Mouse (Mus musculus): Measurements from ENCODE around the gene Cic.

The Cic gene

DNA sequence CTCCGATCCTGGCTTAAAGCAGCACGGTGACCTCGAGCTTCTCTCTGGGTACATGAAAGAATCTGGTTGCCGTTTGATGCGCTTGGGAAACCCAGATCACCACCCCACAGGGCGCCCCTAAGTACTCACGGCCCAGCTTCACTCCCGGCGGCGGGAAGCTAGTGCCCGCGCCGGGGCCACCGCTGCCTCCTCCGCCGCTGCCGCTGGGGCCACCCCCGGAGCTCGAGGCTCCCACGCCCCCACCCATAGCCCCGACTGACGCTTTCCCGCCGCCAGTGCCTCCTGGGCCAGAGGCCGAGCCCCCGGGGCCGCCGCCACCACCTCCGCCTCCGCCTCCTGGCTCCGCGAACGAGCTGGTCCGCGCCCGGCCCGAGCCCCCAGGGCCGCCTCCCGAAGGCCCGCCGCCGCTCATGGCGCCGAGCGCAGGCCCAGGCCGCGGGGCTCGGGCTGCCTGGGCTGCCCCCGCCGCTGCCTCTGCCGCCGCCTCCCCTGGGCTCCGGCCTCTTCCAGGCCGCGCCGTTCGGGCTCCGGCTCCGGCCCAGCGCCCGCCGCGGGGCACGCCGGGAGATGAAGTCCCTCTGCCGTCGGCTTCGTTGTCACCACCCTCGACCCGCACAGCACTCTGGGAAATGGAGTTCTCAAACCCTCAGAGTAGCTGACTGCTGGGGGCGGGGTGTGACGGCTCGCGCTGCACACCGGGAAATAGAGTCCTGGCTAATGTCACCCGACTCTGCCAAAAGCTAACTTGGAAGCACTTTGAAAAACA lies 30.1 kb upstream of the Cic start, which contains the start of gene Gsk3a:
Gsk3a (minus strand) TSS at position 603 of the 766 bp plus-strand sequence.
- ChIA-PET CTCF (interaction anchor here (0.6 to 2.1 kb wide), 20 partner anchors 9 to 150 kb away, joined by 3 to 17 read pairs (median 4); partner anchors contain the start of genes Megf8 (in 2 of the 4), Cic (in 1 of the 4) and Pafah1b3 (in 1 of the 4)), POLR2A (interaction anchor here (0.6 to 10.7 kb wide), 58 partner anchors 8 to 517 kb away, joined by 3 to 160 read pairs (median 7); partner anchors contain the start of genes Cic (in 3 of the 4), Dedd2 (in 3 of the 4), Megf8 (in 3 of the 4) and Zfp526 (in 3 of the 4))

DNA sequence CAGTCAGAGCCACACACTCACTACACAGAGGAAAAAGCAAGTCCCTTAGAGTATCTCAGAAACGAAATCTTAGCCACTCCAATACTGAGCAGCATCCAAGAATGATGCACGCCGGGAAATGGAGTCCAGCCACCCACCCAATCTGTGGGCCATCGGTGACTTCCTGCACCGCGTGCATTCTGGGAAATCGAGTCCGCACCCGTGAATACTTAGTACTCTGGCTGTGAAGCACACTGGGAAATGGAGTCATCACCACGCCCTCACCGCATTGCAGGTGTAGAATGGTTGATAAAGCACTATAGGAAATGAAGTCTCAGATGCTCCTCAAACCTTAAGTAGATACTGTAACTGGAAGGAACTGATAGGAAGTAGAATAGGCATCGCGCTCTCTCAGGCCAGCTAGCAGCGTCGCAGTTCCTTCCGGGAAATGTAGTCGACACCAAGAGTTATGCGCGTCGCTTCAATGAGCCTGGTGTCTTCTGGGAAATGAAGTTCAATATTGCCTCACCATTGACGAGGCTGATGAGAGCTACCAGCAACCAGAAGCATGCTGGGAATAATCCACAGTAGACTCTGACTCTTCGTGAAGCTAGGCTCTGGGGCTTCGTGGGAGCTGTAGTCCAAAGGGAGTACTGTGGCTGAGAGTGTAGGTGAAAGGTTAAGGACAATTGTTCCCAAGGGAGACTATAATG lies 29.3 kb upstream of the Cic start:
- ChIA-PET POLR2A (interaction anchor here (0.5 to 10.7 kb wide), 70 partner anchors 9 to 517 kb away, joined by 3 to 160 read pairs (median 5); partner anchors contain the start of genes Cic (in 3 of the 4), Dedd2 (in 3 of the 4), Megf8 (in 3 of the 4) and Rabac1 (in 3 of the 4)), CTCF (interaction anchor here (0.6 to 2.1 kb wide), 24 partner anchors 10 to 518 kb away, joined by 3 to 17 read pairs (median 4); partner anchors contain the start of genes Megf8 (in 3 of the 4), Cic (in 1 of the 4), Pafah1b3 (in 1 of the 4) and Zfp526 (in 1 of the 4))

DNA sequence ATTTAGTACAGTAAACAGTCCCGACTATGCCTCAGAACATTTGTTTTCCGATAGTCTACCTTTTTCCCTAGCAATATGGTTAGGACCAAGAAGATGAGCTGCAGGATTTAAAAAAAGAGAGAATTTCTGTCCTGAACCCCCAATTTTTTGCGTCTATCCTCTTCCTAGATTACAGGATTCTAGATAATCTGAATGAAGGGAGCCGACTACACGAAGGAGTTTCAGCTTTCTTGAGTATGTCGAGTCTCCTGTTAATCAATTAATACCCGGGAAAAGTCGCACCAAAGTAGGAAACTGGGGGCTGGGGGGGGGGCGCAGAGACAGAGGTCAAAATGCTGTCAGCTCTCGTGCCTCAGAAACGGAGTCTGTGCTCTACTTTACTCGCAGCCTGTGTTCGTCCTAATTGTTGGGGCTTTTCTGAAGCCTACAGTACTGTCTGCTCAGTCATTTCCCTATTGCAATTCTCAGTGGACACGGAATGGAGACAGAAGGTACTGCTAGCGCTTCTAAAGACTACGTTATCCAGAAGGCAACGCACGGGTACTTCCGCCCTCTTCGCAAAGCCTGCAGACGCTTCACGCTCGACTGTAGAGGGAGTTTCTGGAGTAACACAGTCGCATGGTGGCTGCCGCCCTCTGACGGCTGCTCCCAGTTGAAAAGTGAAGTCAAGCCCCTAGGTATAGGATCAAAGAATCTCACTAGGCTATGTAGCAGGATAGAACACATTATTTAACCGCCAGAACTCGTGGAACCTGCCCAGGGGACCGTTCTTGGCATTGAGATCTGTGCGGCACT lies 28.5 kb upstream of the Cic start:
- ChIA-PET POLR2A (interaction anchor here (0.5 to 10.7 kb wide), 55 partner anchors 8 to 516 kb away, joined by 3 to 160 read pairs (median 7); partner anchors contain the start of genes Dedd2 (in 3 of the 4), Megf8 (in 3 of the 4), Rabac1 (in 3 of the 4) and Zfp526 (in 3 of the 4)), CTCF (interaction anchor here in 3 of 4 experiments (0.6 to 2.1 kb wide), 16 partner anchors 17 to 517 kb away, joined by 3 to 17 read pairs (median 3); partner anchors contain the start of genes Megf8 (in 2 of the 3), Cic (in 1 of the 3), Pafah1b3 (in 1 of the 3) and Zfp526 (in 1 of the 3))

DNA sequence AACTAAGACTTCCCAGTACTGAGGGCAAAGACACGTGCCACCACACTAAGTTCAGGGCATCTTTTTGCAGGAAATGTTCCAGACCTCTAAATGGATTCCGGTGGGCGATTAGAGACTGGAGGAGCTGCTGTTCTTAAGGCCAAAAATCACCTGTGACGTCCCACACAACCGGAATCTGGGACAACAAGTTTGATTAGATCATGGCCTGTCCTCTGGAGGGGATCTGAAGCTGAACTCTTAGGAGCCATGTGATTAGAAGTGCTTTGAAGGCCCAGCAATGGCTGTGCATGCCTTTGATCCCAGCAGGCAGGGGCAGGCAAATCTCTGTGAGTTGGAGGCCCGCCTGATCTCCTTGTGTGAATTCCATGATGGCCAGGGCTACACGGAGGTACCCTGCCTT lies 26.9 kb upstream of the Cic start:
- CTCF ChIA-PET = interaction anchor here (0.6 to 2.9 kb wide), 16 partner anchors 8 to 868 kb away, joined by 3 to 24 read pairs (median 3); partner anchors contain the start of genes Megf8 (in 1 of the 4) and Pafah1b3 (in 1 of the 4)
- POLR2A ChIA-PET = interaction anchor here in 3 of 4 experiments (0.6 to 4.5 kb wide), 10 partner anchors 11 to 47 kb away, joined by 3 to 34 read pairs (median 5); partner anchors contain the start of genes Zfp526 (in 2 of the 3), Cic (in 1 of the 3) and Erf (in 1 of the 3)

DNA sequence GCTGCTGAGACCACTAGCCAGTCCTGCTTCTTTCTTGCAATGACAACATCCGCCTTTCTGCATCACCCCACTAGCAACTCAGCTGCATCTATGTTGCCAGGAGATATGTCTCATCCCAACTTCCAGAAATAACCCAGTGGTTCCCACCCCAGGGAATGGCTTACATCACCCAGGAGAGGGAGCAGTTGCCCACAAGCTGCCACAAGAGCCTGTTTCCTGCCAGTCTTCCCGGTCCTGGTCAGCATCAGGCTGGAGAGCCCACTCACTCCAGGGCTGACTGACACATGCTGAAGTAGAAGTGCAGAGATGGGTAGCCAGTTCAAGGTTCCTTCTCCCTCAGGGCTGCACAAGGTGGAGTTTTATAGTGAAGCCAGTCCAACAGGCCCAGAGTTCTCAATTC lies 26.4 kb upstream of the Cic start:
- POLR2A ChIA-PET = interaction anchor here (0.5 to 4.5 kb wide), 22 partner anchors 11 to 708 kb away, joined by 3 to 34 read pairs (median 5); partner anchors contain the start of genes Cic (in 2 of the 4), Zfp526 (in 2 of the 4), Dedd2 (in 1 of the 4) and Erf (in 1 of the 4)
- CTCF ChIA-PET = interaction anchor here (0.6 to 2.9 kb wide), 17 partner anchors 9 to 868 kb away, joined by 3 to 24 read pairs (median 3); partner anchors contain the start of genes Megf8 (in 1 of the 4) and Pafah1b3 (in 1 of the 4)

DNA sequence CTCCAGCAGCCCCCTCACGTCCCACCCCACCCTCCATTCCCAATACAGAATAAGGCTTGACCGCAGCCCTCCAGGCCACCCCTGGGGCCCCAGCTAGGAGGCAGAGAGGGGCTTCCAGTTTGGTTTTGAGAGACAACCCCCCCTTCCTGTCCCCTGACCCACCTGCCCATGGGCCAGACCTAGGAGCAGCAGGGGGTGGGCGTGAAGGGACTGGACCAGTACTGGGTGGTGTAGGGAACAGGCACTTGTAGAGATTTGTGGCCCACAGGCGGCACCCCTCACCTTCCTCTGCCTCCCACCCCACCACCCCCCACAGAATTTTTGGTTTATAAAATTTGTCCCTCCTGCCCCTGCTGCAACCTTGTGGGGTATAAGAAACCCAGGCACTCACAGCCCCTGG lies 24.1 kb upstream of the Cic start:
- POLR2A ChIA-PET = interaction anchor here in 3 of 4 experiments (0.9 to 4.5 kb wide), 12 partner anchors 9 to 55 kb away, joined by 3 to 34 read pairs (median 6); partner anchors contain the start of genes Pafah1b3 (in 2 of the 3) and Cic (in 1 of the 3)
- CTCF ChIA-PET = interaction anchor here in 2 of 4 experiments (1.0 to 2.9 kb wide), 3 partner anchors 34 to 73 kb away, joined by 3 to 24 read pairs (median 3); partner anchors contain the start of gene Megf8 (in 1 of the 2)

DNA sequence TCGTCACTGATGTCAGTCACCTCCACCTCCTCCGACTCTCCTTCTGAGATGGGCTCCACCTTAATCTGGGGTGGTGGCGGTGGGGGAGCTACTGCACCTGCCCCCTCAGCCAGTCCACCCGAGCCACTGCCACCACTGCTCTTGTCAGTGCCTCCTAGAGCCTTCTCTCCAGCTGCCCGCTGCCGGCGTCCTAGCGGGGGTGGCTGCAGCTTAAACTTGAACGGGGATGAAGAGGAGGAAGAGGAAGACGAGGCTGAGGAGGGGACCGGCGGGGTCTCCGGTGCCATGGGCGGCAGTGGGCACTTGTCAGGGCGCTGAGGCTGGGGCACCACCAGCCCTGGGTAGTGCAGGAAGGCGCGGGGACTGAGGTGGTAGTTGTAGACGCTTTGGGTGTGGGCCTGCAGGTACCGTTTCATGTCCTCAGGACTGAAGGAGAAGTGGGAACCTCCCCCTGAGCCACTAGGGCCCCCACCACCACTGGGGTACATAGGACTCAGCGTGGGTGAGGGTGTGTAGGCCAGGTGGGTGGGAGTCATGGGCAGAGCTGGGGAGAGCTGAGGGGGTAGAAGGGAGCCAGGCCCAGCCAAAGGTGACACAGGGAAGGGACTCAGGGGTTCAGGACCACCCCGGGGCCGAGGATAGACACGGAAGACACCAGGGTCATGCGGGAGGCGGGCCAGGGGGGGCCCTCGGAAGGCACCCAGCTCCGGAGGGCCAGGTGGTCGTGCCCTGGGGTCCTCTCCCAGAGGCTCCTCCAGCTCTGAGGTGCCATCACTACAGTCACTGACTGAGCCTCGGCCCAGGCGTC lies 22.7 kb upstream of the Cic start:
- CTCF ChIA-PET = interaction anchor here in 3 of 4 experiments (0.5 to 1.6 kb wide), 5 partner anchors 33 to 35 kb away, joined by 3 to 8 read pairs (median 7); no protein-coding TSS in a partner anchor
- POLR2A ChIA-PET = interaction anchor here in 3 of 4 experiments (0.5 to 4.5 kb wide), 15 partner anchors 11 to 151 kb away, joined by 3 to 34 read pairs (median 4); partner anchors contain the start of genes Pafah1b3 (in 2 of the 3), Cic (in 1 of the 3) and Prr19 (in 1 of the 3)

DNA sequence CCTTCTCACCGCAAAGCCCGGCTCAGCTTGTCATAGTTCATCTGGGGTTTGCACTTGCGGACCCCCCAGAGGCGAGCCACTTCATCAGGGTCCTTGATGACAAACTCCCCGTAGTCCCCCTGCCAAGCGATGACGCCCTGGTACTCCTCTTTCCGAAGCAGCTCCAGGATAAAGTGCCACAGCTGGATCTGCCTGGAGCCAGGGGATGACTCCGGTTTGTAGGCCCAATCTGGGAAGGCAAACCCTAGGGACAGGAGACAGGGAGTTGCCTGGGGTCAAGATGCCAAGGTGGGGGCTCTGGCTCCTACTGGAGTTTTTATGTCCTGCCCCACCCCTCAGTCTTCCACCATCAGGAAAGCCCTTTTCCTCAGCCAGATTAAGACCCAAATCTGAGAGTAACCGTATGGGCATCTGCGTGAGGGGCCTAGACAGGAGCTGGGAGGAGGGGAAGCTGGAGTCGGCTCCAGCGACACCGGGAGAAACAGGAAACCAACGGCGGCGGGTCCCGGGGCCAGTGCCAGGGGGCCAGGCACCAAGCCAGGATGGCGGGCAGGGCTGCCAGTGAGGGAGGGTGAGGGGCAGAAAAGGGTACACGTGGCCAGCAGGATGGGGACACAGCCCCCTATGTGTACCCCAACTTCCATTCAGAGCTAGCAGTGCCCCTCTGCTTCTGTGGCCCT lies 21.3 kb upstream of the Cic start:
- POLR2A ChIA-PET = interaction anchor here in 3 of 4 experiments (0.6 to 3.7 kb wide), 19 partner anchors 8 to 149 kb away, joined by 3 to 16 read pairs (median 4); partner anchors contain the start of genes Cic (in 2 of the 3), Gsk3a (in 1 of the 3), Pafah1b3 (in 1 of the 3) and Zfp526 (in 1 of the 3)
- CTCF ChIA-PET = interaction anchor here in 2 of 4 experiments (0.9 to 1.5 kb wide), 3 partner anchors 32 to 87 kb away, joined by 3 to 4 read pairs (median 3); no protein-coding TSS in a partner anchor

DNA sequence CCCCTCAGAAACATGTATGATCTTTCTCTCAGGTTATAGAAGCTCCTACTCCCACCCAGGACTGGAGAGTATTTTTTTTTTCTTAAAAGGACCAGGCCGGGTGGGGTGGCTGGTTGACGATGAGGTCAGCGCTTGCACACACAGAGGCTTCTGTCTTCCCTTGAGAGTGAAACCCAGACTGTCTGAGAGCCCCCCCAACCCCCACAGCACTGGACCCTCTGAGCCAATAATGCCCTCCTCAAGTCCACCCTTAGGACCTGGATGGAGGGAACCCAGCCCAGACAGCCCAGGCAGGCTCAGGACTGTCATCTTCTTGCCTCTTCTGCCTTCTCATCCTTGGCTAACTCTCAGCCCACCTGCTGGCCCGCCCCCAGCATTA lies 20.8 kb upstream of the Cic start:
- POLR2A ChIA-PET = interaction anchor here in 3 of 4 experiments (0.6 to 3.7 kb wide), 8 partner anchors 8 to 51 kb away, joined by 4 to 16 read pairs (median 5); partner anchors contain the start of genes Cic (in 1 of the 3), Gsk3a (in 1 of the 3) and Pafah1b3 (in 1 of the 3)
- CTCF ChIA-PET = interaction anchor here in 1 of 4 experiments (1.4 to 1.5 kb wide), 2 partner anchors 31 to 87 kb away, joined by 3 to 4 read pairs; no protein-coding TSS in a partner anchor

DNA sequence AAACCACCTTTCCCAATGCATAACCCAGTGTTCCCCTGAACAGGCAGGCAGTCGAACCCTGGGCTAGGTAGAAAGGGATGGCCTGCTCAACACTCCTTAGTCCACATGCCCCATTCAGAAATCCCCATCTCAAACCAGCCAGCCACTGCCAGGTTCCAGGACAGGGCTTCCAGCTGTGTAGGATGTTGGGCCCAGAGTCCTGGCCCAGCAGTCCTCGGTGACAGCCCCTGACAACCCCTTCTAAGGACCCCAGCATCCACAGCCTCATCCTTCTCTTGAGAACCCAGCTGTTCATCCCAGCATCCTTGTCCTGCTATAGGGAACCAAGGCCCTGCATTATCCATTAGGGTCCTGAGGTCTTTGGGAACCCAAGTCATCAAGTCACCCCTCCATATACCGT lies 20.0 kb upstream of the Cic start:
- ChIA-PET POLR2A (interaction anchor here in 3 of 4 experiments (0.9 to 3.7 kb wide), 15 partner anchors 9 to 66 kb away, joined by 3 to 20 read pairs (median 5); partner anchors contain the start of genes Gsk3a (in 2 of the 3) and Cic (in 1 of the 3)), CTCF (interaction anchor here in 1 of 4 experiments (1.5 kb wide), 1 partner anchor 30 kb away, joined by 4 read pairs; no protein-coding TSS in a partner anchor)

DNA sequence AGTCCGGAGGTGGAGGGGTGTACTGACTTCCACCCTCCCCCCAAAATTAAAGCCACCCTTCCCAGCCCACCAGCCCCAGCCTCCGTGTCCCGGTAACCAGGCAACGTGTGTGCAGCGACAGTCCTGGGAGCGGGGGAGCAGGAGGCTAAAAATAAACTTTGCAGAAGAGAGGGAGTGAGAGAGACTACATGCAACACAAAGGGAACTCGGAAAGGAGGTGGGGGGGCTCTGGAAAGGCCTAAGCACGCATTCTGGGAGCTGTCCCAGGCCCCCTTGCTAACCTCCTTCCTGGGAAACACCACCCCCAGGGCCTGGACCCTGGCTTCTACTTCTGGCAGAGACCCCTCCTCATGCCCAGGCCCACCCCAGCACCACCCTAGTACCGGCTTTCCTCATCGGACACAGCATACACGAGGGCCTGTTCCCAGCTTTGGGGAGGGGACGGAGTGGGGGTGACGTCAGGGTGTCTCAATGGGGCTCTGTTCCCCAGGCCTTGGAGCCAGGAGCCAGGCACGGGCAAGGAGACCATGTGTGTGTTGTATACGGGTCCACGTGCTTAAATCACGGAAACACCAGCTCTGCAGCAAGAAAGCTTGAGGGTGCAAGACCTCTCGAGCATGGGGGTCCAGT lies 19.4 kb upstream of the Cic start:
- POLR2A ChIA-PET = interaction anchor here (0.6 to 3.7 kb wide), 22 partner anchors 10 to 66 kb away, joined by 3 to 20 read pairs (median 5); partner anchors contain the start of genes Gsk3a (in 3 of the 4), Cic (in 1 of the 4) and Tmem145 (in 1 of the 4)
- CTCF ChIA-PET = interaction anchor here in 2 of 4 experiments (0.6 to 1.3 kb wide), 4 partner anchors 8 to 134 kb away, joined by 3 to 6 read pairs (median 3); no protein-coding TSS in a partner anchor

DNA sequence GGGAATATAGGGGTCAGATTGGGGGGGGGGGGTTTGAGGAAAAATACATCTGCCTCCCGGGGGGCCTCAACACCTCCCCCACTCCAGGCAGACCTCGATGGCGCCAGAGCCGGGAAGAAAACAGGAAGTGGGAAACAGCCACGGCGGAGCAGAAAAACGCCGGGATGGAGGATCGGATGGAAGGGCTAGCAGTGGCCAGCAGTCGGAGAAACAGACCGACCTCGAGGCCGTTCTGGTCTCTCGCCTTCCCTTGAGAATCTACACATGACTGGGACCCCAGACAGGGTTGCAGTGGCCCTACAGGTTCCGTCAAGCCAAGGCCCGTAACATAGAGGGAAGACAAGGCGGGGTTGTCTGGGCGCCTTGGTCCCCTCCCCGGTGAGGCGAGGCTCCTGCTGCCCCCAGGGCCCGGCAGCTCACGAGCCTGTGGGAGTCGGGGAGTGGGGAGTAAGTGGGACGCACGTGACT lies 18.6 kb upstream of the Cic start:
- POLR2A ChIA-PET = interaction anchor here (0.6 to 3.7 kb wide), 18 partner anchors 11 to 65 kb away, joined by 3 to 20 read pairs (median 5); partner anchors contain the start of genes Gsk3a (in 3 of the 4), Cic (in 1 of the 4) and Tmem145 (in 1 of the 4)
- CTCF ChIA-PET = interaction anchor here in 2 of 4 experiments (0.6 to 1.3 kb wide), 4 partner anchors 9 to 134 kb away, joined by 3 to 6 read pairs (median 3); no protein-coding TSS in a partner anchor

DNA sequence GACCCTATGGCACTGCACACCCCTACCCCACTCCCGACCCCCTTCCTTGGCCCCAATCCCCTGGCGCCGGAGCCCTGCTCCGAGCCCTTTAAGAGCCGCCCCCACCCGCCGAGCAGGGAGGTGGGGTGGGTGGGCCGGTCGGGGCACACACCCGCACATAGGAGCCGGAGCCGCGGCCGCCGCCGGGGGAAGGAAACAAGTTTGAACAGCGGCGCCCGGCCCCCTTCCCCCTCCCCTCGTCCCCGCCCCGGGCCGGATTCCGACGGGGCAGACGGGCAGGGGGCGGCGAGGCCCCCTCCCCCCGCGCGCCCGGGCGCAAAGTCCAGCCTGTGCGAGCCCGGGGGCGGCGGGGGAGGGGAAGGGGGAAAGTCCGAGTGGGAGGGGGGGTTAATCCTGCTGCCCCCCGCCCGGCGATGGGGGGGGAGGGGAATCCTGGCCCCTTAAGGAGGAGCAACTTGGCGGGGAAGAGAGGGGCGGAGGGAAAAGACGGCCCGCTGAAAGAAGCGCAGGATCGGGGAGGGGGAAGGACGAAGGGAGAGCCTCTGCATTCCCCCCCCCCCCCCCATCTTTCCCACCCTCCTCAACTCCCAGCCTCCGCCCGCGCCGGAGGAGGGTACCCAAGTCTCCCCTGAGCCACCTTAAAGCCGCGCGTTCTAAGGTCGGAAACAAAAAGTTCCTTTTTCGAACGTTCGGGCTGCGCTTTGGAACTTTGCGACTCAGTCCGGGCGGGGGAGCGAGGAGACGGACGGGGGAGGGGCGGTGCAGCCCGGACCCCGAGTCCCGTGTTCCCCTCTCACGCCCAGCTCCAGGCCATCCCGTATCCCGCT lies 18.0 kb upstream of the Cic start:
- ChIA-PET POLR2A (interaction anchor here in 3 of 4 experiments (0.6 to 3.1 kb wide), 17 partner anchors 11 to 188 kb away, joined by 3 to 20 read pairs (median 4); partner anchors contain the start of genes Cic (in 3 of the 3) and Gsk3a (in 1 of the 3)), CTCF (no interaction called here)

Measured in embryonic stem cell, embryonic (primary cell).